Mouse (Mus musculus): ENCODE data around the gene Dnajc2. TPM values are rescaled to one million over a fixed set of nuclear protein-coding genes. Genes with fewer than 3 reads are reported as not detected.
"Not testable (repeated sequence)": the region's sequence is repeated elsewhere in the genome, so short reads cannot be mapped to it uniquely, and the experiment has no call there.

Dnajc2 gene
- polyA plus RNA-seq, 1 experiment = 7.5 TPM

- no peak overlapping the region for H3K27ac ChIP-seq (ENCODE audit: insufficient read depth, low read depth, low read length)
- H3K36me3 ChIP-seq (ENCODE audit: control insufficient read depth, insufficient read depth, low read length) = no peaks in the 10 kb centered on the region
- H3K27me3 ChIP-seq (replicated peaks; ENCODE audit: control insufficient read depth, insufficient read depth, low read length) = no peaks in the 10 kb centered on the region
- H3K4me3 ChIP-seq (ENCODE audit: insufficient read depth, low read depth, low read length) = no peak overlapping the region
- no peaks in the 10 kb centered on the region for H3K4me1 ChIP-seq (ENCODE audit: control insufficient read depth, insufficient read depth, low read length)
- 79% methylated on average over 1 of the region's 1 CpGs for WGBS
- TF ChIP-seq POLR2A (IDR thresholded peaks at IDR 0.05; ENCODE audit: low read depth, low read length) (no peak), CTCF (conservative IDR thresholded peaks at IDR 0.05; ENCODE audit: insufficient read depth, insufficient read length, low read depth, low read length) (no peak)
- no peak for DNase-seq
These were observed 60.6 kb downstream of the Dnajc2 start for GRCm38 (mm10) chr5:21724427-21724826.

GRCm38 (mm10) chr5:21719209-21719608 lies 65.8 kb downstream of the Dnajc2 start:
- no peaks in the 10 kb centered on the region for H3K27me3 ChIP-seq (replicated peaks; ENCODE audit: control insufficient read depth, insufficient read depth, low read length)
- no peak for DNase-seq
- H3K36me3 ChIP-seq (ENCODE audit: control insufficient read depth, insufficient read depth, low read length) = no peaks in the 10 kb centered on the region
- H3K4me1 ChIP-seq (ENCODE audit: control insufficient read depth, insufficient read depth, low read length) = no peaks in the 10 kb centered on the region
- WGBS = 94% methylated on average over 2 of the region's 2 CpGs
- H3K27ac ChIP-seq (ENCODE audit: insufficient read depth, low read depth, low read length) = no peak overlapping the region
- H3K4me3 ChIP-seq (ENCODE audit: insufficient read depth, low read depth, low read length) = no peak overlapping the region
- TF ChIP-seq CTCF (conservative IDR thresholded peaks at IDR 0.05; ENCODE audit: insufficient read depth, insufficient read length, low read depth, low read length) = no peak
- no peak for TF ChIP-seq POLR2A (IDR thresholded peaks at IDR 0.05; ENCODE audit: low read depth, low read length)

- DNase-seq = no peak
- no peaks in the 10 kb centered on the region for H3K36me3 ChIP-seq (ENCODE audit: control insufficient read depth, insufficient read depth, low read length)
- no peaks in the 10 kb centered on the region for H3K27me3 ChIP-seq (replicated peaks; ENCODE audit: control insufficient read depth, insufficient read depth, low read length)
- WGBS = 82% methylated on average over 5 of the region's 5 CpGs
- H3K4me1 ChIP-seq (ENCODE audit: control insufficient read depth, insufficient read depth, low read length) = no peaks in the 10 kb centered on the region
- H3K4me3 ChIP-seq (ENCODE audit: insufficient read depth, low read depth, low read length) = no peak overlapping the region
- TF ChIP-seq CTCF (conservative IDR thresholded peaks at IDR 0.05; ENCODE audit: insufficient read depth, insufficient read length, low read depth, low read length) = no peak
- no peak for TF ChIP-seq POLR2A (IDR thresholded peaks at IDR 0.05; ENCODE audit: low read depth, low read length)
- no peak overlapping the region for H3K27ac ChIP-seq (ENCODE audit: insufficient read depth, low read depth, low read length)
These were observed 66.5 kb downstream of the Dnajc2 start for GRCm38 (mm10) chr5:21718546-21718945.

GRCm38 (mm10) chr5:21717165-21717715 lies 67.8 kb downstream of the Dnajc2 start:
- DNase-seq = no peak
- 91% methylated on average over 10 of the region's 10 CpGs for WGBS
- Histone ChIP-seq H3K4me3 (ENCODE audit: insufficient read depth, low read depth, low read length) (no peak overlapping the region), H3K27ac (ENCODE audit: insufficient read depth, low read depth, low read length) (no peak overlapping the region), H3K4me1 (ENCODE audit: control insufficient read depth, insufficient read depth, low read length) (no peaks in the 10 kb centered on the region), H3K36me3 (ENCODE audit: control insufficient read depth, insufficient read depth, low read length) (no peaks in the 10 kb centered on the region), H3K27me3 (replicated peaks; ENCODE audit: control insufficient read depth, insufficient read depth, low read length) (no peaks in the 10 kb centered on the region)
- no peak for TF ChIP-seq POLR2A (IDR thresholded peaks at IDR 0.05; ENCODE audit: low read depth, low read length)
- no peak for TF ChIP-seq CTCF (conservative IDR thresholded peaks at IDR 0.05; ENCODE audit: insufficient read depth, insufficient read length, low read depth, low read length)

- no peak for TF ChIP-seq POLR2A (IDR thresholded peaks at IDR 0.05; ENCODE audit: low read depth, low read length)
- no peak for TF ChIP-seq CTCF (conservative IDR thresholded peaks at IDR 0.05; ENCODE audit: insufficient read depth, insufficient read length, low read depth, low read length)
These were observed 70.6 kb downstream of the Dnajc2 start for GRCm38 (mm10) chr5:21714447-21714846.

GRCm38 (mm10) chr5:21712127-21712715 lies 72.8 kb downstream of the Dnajc2 start:
- no peak for DNase-seq
- WGBS = 45% methylated on average over 13 of the region's 13 CpGs
- H3K4me3 ChIP-seq (ENCODE audit: insufficient read depth, low read depth, low read length) = no peak overlapping the region
- no peak for TF ChIP-seq POLR2A (IDR thresholded peaks at IDR 0.05; ENCODE audit: low read depth, low read length)
- TF ChIP-seq CTCF (conservative IDR thresholded peaks at IDR 0.05; ENCODE audit: insufficient read depth, insufficient read length, low read depth, low read length) = no peak
- H3K27ac ChIP-seq (ENCODE audit: insufficient read depth, low read depth, low read length) = no peak overlapping the region
- no peaks in the 10 kb centered on the region for H3K27me3 ChIP-seq (replicated peaks; ENCODE audit: control insufficient read depth, insufficient read depth, low read length)
- H3K4me1 ChIP-seq (ENCODE audit: control insufficient read depth, insufficient read depth, low read length) = no peaks in the 10 kb centered on the region
- no peaks in the 10 kb centered on the region for H3K36me3 ChIP-seq (ENCODE audit: control insufficient read depth, insufficient read depth, low read length)

More at GRCm38 (mm10) chr5:21714447-21714846, 70.6 kb downstream of the Dnajc2 start:
- Histone ChIP-seq H3K36me3 (ENCODE audit: control insufficient read depth, insufficient read depth, low read length) (no peaks in the 10 kb centered on the region), H3K27me3 (replicated peaks; ENCODE audit: control insufficient read depth, insufficient read depth, low read length) (no peaks in the 10 kb centered on the region), H3K4me1 (ENCODE audit: control insufficient read depth, insufficient read depth, low read length) (no peaks in the 10 kb centered on the region), H3K4me3 (ENCODE audit: insufficient read depth, low read depth, low read length) (no peak overlapping the region), H3K27ac (ENCODE audit: insufficient read depth, low read depth, low read length) (no peak overlapping the region)
- DNase-seq = no peak
- WGBS = 90% methylated on average over 4 of the region's 4 CpGs

- not testable (repeated sequence) for H3K4me3 ChIP-seq (ENCODE audit: insufficient read depth, low read depth, low read length); DNase-seq; H3K27me3 ChIP-seq (replicated peaks; ENCODE audit: control insufficient read depth, insufficient read depth, low read length); H3K4me1 ChIP-seq (ENCODE audit: control insufficient read depth, insufficient read depth, low read length); H3K36me3 ChIP-seq (ENCODE audit: control insufficient read depth, insufficient read depth, low read length); H3K27ac ChIP-seq (ENCODE audit: insufficient read depth, low read depth, low read length)
- 93% methylated on average over 8 of the region's 8 CpGs for WGBS
These were observed 77.0 kb downstream of the Dnajc2 start for GRCm38 (mm10) chr5:21708011-21708410.

Other genes starting within 250 kb of the Dnajc2 start
- gene Lrrc17, start 241.7 kb downstream of the Dnajc2 start, polyA plus RNA-seq (2012; rRNA removed) = 1.1 and 1.2 TPM in 2 replicates
- 0.05 and 0.08 TPM in 2 replicates for gene Fbxl13, start 139.6 kb downstream of the Dnajc2 start, polyA plus RNA-seq (2012; rRNA removed)
- gene Armc10, start 139.4 kb downstream of the Dnajc2 start, polyA plus RNA-seq (2012; rRNA removed) = 22.6 and 24.0 TPM in 2 replicates
- gene Napepld, start 83.9 kb downstream of the Dnajc2 start, polyA plus RNA-seq (2012; rRNA removed) = 4.3 and 5.1 TPM in 2 replicates
- gene Pmpcb, start 48.1 kb downstream of the Dnajc2 start, polyA plus RNA-seq (2012; rRNA removed) = 111 and 141 TPM in 2 replicates
- 30.7 and 42.3 TPM in 2 replicates for gene Psmc2, start within 50 bp of the Dnajc2 start, polyA plus RNA-seq (2012; rRNA removed)
- not detected in 2 replicates for gene Slc26a5, start 80.4 kb upstream of the Dnajc2 start, polyA plus RNA-seq (2012; rRNA removed)

All from kidney, adult 2 months (tissue).